Mouse (Mus musculus) embryo, embryonic 10.5 days (tissue): Measurements from ENCODE around the gene Olfr273.
A peak's percentile ranks its signal among the peaks of the same experiment; 100 is the strongest.
"Not testable (repeated sequence)": the region's sequence is repeated elsewhere in the genome, so short reads cannot be mapped to it uniquely, and the experiment has no call there.

ENCODE experiments used
- DNase-seq: peaks from one replicate; pipeline ENCODE4 v3.0.0-alpha.2; 2015; ENCODE audit warnings: low spot score

Gene Olfr273

GRCm38 (mm10) chr4:52859136-52859535 is at the start of gene Olfr273:
Olfr273 (minus strand) TSS chr4:52859236.
- no peak for DNase-seq

GRCm38 (mm10) chr4:52864156-52864555 is 5.1 kb upstream of the Olfr273 start:
- no peak for DNase-seq

GRCm38 (mm10) chr4:52849672-52850071 is 9.4 kb downstream of the Olfr273 start:
- no peak for DNase-seq

- DNase-seq: no peak
Measured at GRCm38 (mm10) chr4:52849039-52849635, 9.9 kb downstream of the Olfr273 start.

DNA sequence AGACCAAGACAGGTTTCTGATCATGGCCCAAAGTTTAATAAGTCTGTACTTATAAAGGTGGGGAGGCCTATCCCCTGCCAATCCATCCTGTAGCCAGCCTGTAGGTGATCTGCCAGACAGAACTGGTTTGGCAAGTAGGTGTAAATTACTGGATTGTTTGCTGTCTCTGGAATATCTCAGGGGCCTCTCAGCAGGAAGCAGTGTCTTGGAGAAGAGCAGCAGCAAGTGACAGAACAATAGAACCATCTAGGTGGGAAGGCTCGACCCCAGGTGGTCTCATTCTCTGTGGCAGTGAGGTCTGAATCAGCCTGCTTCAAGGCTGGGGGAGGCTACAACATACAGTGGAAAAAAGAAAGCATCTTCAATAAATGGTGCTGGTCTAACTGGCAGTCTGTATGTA is 13.6 kb downstream of the Olfr273 start:
- not testable (repeated sequence) for DNase-seq

- DNase-seq: no peak
Measured at GRCm38 (mm10) chr4:52821375-52821774, 37.7 kb downstream of the Olfr273 start.

- DNase-seq: no peak
Measured at GRCm38 (mm10) chr4:52814304-52814703, 44.7 kb downstream of the Olfr273 start, which contains the start of gene Olfr275. Olfr275 (plus strand) TSS chr4:52814604.

DNA sequence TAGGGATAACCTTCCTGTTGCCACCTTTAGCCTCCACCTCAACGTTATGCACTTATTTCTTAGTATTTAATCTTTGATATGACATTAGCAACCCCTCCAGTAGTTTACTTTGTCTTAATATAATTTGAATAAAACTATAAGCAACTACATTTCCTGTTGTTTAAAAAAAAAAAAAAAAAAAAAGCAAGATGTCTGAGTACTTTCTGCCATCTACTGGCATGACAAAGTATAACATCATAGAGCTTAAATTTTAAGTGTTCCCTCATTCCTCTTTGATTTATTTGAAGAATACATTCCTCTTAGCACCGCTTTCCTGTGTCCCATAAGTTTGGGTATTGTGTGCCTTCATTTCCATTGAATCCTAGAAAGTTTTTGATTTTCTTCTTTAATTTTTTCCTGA is 47.2 kb downstream of the Olfr273 start:
- peak; percentile 24 for DNase-seq
